Mouse (Mus musculus) bone marrow macrophage, adult 2 months (primary cell): ENCODE measurements around the gene Pcbp3. TPM values are rescaled to one million over a fixed set of nuclear protein-coding genes. Genes with fewer than 3 reads are reported as not detected.

Experiments used
- H3K27ac ChIP-seq: 2 replicates; pipeline ENCODE4 v1.5.1; 2012; ENCODE audit warnings: low read depth, low read length; ENCODE audit not compliant: insufficient read depth
- H3K4me1 ChIP-seq: 2 replicates; pipeline ENCODE4 v1.6.1; 2012; ENCODE audit warnings: low read length; ENCODE audit not compliant: control insufficient read depth, insufficient read depth
- H3K4me3 ChIP-seq: 2 replicates; pipeline ENCODE4 v1.5.1; 2012; ENCODE audit warnings: mild to moderate bottlenecking, low read length, moderate library complexity; ENCODE audit not compliant: insufficient read depth
- CTCF ChIP-seq: IDR thresholded peaks from 2 replicates; pipeline ENCODE4 v1.5.1; 2012; ENCODE audit warnings: low read depth, mild to moderate bottlenecking, low read length, moderate library complexity
- POLR2A ChIP-seq: IDR thresholded peaks from 2 replicates; pipeline ENCODE4 v1.6.1; 2012; ENCODE audit warnings: mild to moderate bottlenecking, low read depth, low read length, borderline replicate concordance
- polyA plus RNA-seq: library from polyadenylated mRNA; stranded (reverse); fragments of >200 nt; gene quantifications from 2 replicates; pipeline ENCODE4 v1.2.4, GENCODE M21; 2012; ENCODE audit not compliant: missing spikeins, insufficient read depth, insufficient read length

The Pcbp3 gene
- 5.9 and 6.1 TPM in 2 replicates for polyA plus RNA-seq

GRCm38 (mm10) chr10:76961790-76962489 is at the start of gene Pcbp3:
Gene Pcbp3, minus strand, starts transcription at chr10:76961887.
- Histone ChIP-seq H3K27ac (no peak within 1 kb of the TSS), H3K4me1 (peaks cover 2% of the 10 kb centered on the region; the same call in 1 of the 2 replicates), H3K4me3 (peak within 1 kb of the TSS; percentile 41)
- TF ChIP-seq CTCF (no peak), POLR2A (no peak)

GRCm38 (mm10) chr10:77008698-77009097 is 47.0 kb upstream of the Pcbp3 start:
- no peak for TF ChIP-seq CTCF
- no peak for TF ChIP-seq POLR2A
- H3K4me3 ChIP-seq, result no peak overlapping the region

GRCm38 (mm10) chr10:77008109-77008561 is 46.4 kb upstream of the Pcbp3 start:
- Histone ChIP-seq H3K4me3 (no peak overlapping the region), H3K27ac (no peak overlapping the region), H3K4me1 (no peaks in the 10 kb centered on the region)
- TF ChIP-seq POLR2A (no peak), CTCF (no peak)

More at GRCm38 (mm10) chr10:77008698-77009097, 47.0 kb upstream of the Pcbp3 start:
- H3K4me1 ChIP-seq, result no peaks in the 10 kb centered on the region
- no peak overlapping the region for H3K27ac ChIP-seq

GRCm38 (mm10) chr10:77007433-77008108 is 45.9 kb upstream of the Pcbp3 start:
- H3K4me1 ChIP-seq, result no peaks in the 10 kb centered on the region
- TF ChIP-seq POLR2A (no peak), CTCF (no peak)
- no peak overlapping the region for H3K27ac ChIP-seq
- no peak overlapping the region for H3K4me3 ChIP-seq

GRCm38 (mm10) chr10:77004936-77005335 is 43.2 kb upstream of the Pcbp3 start:
- Histone ChIP-seq H3K4me1 (no peaks in the 10 kb centered on the region), H3K27ac (no peak overlapping the region), H3K4me3 (no peak overlapping the region)
- no peak for TF ChIP-seq POLR2A
- no peak for TF ChIP-seq CTCF

GRCm38 (mm10) chr10:76997759-76998513 is 36.2 kb upstream of the Pcbp3 start:
- H3K27ac ChIP-seq, result no peak overlapping the region
- TF ChIP-seq POLR2A (no peak), CTCF (no peak)
- no peaks in the 10 kb centered on the region for H3K4me1 ChIP-seq
- H3K4me3 ChIP-seq, result no peak overlapping the region

- TF ChIP-seq CTCF, result no peak
- no peak for TF ChIP-seq POLR2A
- no peak overlapping the region for H3K4me3 ChIP-seq
- no peaks in the 10 kb centered on the region for H3K4me1 ChIP-seq
- H3K27ac ChIP-seq, result no peak overlapping the region
These were observed 30.8 kb upstream of the Pcbp3 start for GRCm38 (mm10) chr10:76992456-76992855.

GRCm38 (mm10) chr10:76988586-76988985 is 26.9 kb upstream of the Pcbp3 start:
- no peak overlapping the region for H3K27ac ChIP-seq
- TF ChIP-seq CTCF (no peak), POLR2A (no peak)
- H3K4me1 ChIP-seq, result no peaks in the 10 kb centered on the region

GRCm38 (mm10) chr10:76978042-76978441 is 16.4 kb upstream of the Pcbp3 start:
- Histone ChIP-seq H3K27ac (no peak overlapping the region), H3K4me3 (no peak overlapping the region), H3K4me1 (no peaks in the 10 kb centered on the region)
- TF ChIP-seq CTCF, result no peak
- no peak for TF ChIP-seq POLR2A

More at GRCm38 (mm10) chr10:76988586-76988985, 26.9 kb upstream of the Pcbp3 start:
- H3K4me3 ChIP-seq, result no peak overlapping the region
